Mouse (Mus musculus) kidney, postnatal 4 days (tissue): Measurements from ENCODE around the gene Tenm3.
A peak's percentile ranks its signal among the peaks of the same experiment; 100 is the strongest.

ENCODE experiments used
- DNase-seq, 2 experiments: peaks; one replicate each; pipeline ENCODE4 v3.0.0; 2021; ENCODE audit warnings: mixed read lengths in 2 of 2

Tenm3 gene

GRCm38 (mm10) chr8:48511546-48511945 lies 332.2 kb downstream of the Tenm3 start:
- DNase-seq = no peak

GRCm38 (mm10) chr8:48511137-48511536 lies 332.6 kb downstream of the Tenm3 start:
- DNase-seq = no peak

GRCm38 (mm10) chr8:48508641-48509599 lies 334.8 kb downstream of the Tenm3 start:
- DNase-seq = peak in 1 of 2 experiments; percentile 14

- DNase-seq = no peak
Observed at GRCm38 (mm10) chr8:48507719-48508501, 335.8 kb downstream of the Tenm3 start.

- DNase-seq = peak in 1 of 2 experiments; percentile 30
Observed at GRCm38 (mm10) chr8:48492491-48492890, 351.3 kb downstream of the Tenm3 start.

GRCm38 (mm10) chr8:48490635-48491165 lies 353.1 kb downstream of the Tenm3 start:
- DNase-seq = no peak

GRCm38 (mm10) chr8:48489936-48490634 lies 353.7 kb downstream of the Tenm3 start:
- DNase-seq = no peak

GRCm38 (mm10) chr8:48489417-48489816 lies 354.3 kb downstream of the Tenm3 start:
- no peak for DNase-seq

- peak in 1 of 2 experiments; percentile 11 for DNase-seq
Observed at GRCm38 (mm10) chr8:48488809-48489208, 354.9 kb downstream of the Tenm3 start.

- DNase-seq = no peak
Observed at GRCm38 (mm10) chr8:48484143-48484542, 359.6 kb downstream of the Tenm3 start.

- DNase-seq = peak; percentile 32 to 45
Observed at GRCm38 (mm10) chr8:48481709-48482671, 361.8 kb downstream of the Tenm3 start.

GRCm38 (mm10) chr8:48477371-48477935 lies 366.3 kb downstream of the Tenm3 start:
- DNase-seq = no peak

- no peak for DNase-seq
Observed at GRCm38 (mm10) chr8:48476896-48477295, 366.9 kb downstream of the Tenm3 start.

GRCm38 (mm10) chr8:48467633-48468032 lies 376.1 kb downstream of the Tenm3 start:
- no peak for DNase-seq

GRCm38 (mm10) chr8:48458373-48458772 lies 385.4 kb downstream of the Tenm3 start:
- DNase-seq = peak; percentile 42 to 61

- DNase-seq = no peak
Observed at GRCm38 (mm10) chr8:48456328-48457124, 387.2 kb downstream of the Tenm3 start.

- no peak for DNase-seq
Observed at GRCm38 (mm10) chr8:48451247-48451635, 392.5 kb downstream of the Tenm3 start.

GRCm38 (mm10) chr8:48450397-48451246 lies 393.1 kb downstream of the Tenm3 start:
- no peak for DNase-seq

- DNase-seq = no peak
Observed at GRCm38 (mm10) chr8:48449625-48450024, 394.1 kb downstream of the Tenm3 start.
